Mouse (Mus musculus) frontal cortex, adult (tissue): Measurements from ENCODE around the gene 1700017N19Rik.

Experiments
- ATAC-seq: cut with Nextera tagmentation; 2 replicates; pipeline ENCODE4 v1.9.2; 2017; ENCODE audit warnings: mild to moderate bottlenecking, moderate library complexity, mixed read lengths; ENCODE audit not compliant: low TSS enrichment

1700017N19Rik gene

DNA sequence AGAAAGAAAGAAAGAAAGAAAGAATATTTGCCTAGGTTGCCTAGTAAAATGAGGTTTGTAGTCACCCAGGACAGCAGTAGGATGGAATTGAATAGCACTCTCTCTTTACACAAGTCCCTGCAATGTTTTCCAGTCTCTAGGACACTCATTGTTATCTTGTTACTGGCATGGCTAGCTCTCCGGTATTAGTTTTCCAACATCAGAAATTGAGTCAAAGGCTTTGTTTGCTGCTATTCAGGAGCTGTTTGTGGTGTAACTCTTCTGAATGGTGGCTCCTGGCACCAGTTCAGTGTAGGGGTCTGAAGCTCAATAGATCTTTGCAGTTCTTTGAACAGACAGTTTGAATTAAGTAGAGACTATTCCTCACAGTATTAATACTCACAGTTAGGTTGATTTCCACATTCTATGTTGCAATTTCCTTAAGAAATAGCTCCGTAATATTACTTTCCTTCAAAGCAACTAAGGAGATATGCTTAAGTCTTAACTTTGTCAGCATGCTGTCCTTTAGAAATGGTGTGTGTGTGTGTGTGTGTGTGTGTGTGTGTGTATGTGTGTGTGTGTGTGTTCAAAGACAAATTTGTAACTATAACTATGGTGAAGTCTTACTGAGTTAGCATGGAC is 71.8 kb downstream of the 1700017N19Rik start:
- ATAC-seq = no peak
